Mouse (Mus musculus) hindbrain, embryonic 12.5 days (tissue): ENCODE data around the gene Sp3. TPM values are rescaled to one million over a fixed set of nuclear protein-coding genes. Genes with fewer than 3 reads are reported as not detected.

Experiments used
- ATAC-seq: fragments of 200-750 bp; cut with Nextera tagmentation; 2 replicates; pipeline ENCODE4 v1.8.0; 2017; ENCODE audit warnings: moderate TSS enrichment; ENCODE audit not compliant: low FRiP score
- H3K27ac ChIP-seq: fragments of 300-500 bp; sonication (generic); 2 replicates; pipeline ENCODE4 v1.5.1; 2016; ENCODE audit warnings: mild to moderate bottlenecking
- H3K27me3 ChIP-seq: fragments of 300-500 bp; sonication (generic); 2 replicates; pipeline ENCODE4 v1.6.1; 2016; ENCODE audit warnings: mild to moderate bottlenecking
- H3K36me3 ChIP-seq: fragments of 300-500 bp; sonication (generic); 2 replicates; pipeline ENCODE4 v1.6.1; 2016; ENCODE audit warnings: mild to moderate bottlenecking
- H3K4me1 ChIP-seq: fragments of 300-500 bp; sonication (generic); 2 replicates; pipeline ENCODE4 v1.6.1; 2016
- H3K4me2 ChIP-seq: fragments of 300-500 bp; sonication (generic); replicated peaks from 2 replicates; pipeline ENCODE4 v1.6.1; 2016; ENCODE audit warnings: mild to moderate bottlenecking
- H3K4me3 ChIP-seq: fragments of 300-500 bp; sonication (generic); 2 replicates; pipeline ENCODE4 v1.5.1; 2016; ENCODE audit warnings: mild to moderate bottlenecking
- H3K9ac ChIP-seq: fragments of 300-500 bp; sonication (generic); 2 replicates; pipeline ENCODE4 v1.6.1; 2016; ENCODE audit warnings: mild to moderate bottlenecking, moderate library complexity
- H3K9me3 ChIP-seq: fragments of 300-500 bp; sonication (generic); replicated peaks from 2 replicates; pipeline ENCODE4 v1.6.1; 2016; ENCODE audit warnings: mild to moderate bottlenecking
- WGBS: fragments of 180-500 bp; shearing (Covaris S2); methylation state at CpG from one replicate; pipeline ENCODE4 v1.1.7; 2016; 5-methylcytosine and 5-hydroxymethylcytosine counted together
- polyA plus RNA-seq: library from polyadenylated mRNA; unstranded; fragments of >200 nt; fragmentation: Nextera tagmentation; extraction: Ambion mirVana; gene quantifications from 2 replicates; pipeline ENCODE4 v1.2.1, GENCODE M21; 2016

Gene Sp3
- polyA plus RNA-seq, 1 experiment from 2014 or later, result 66.3 TPM

GRCm38 (mm10) chr2:72985516-72985915 lies 5.3 kb upstream of the Sp3 start:
- Histone ChIP-seq H3K4me3 (no peak overlapping the region), H3K27me3 (no peaks in the 10 kb centered on the region), H3K4me2 (no peak overlapping the region), H3K36me3 (no peaks in the 10 kb centered on the region), H3K4me1 (peaks cover 4% of the 10 kb centered on the region; the same call in 1 of the 2 replicates), H3K9ac (no peak overlapping the region), H3K27ac (no peak overlapping the region), H3K9me3 (no peaks in the 10 kb centered on the region)
- no peak for ATAC-seq
- 39% methylated on average over 1 of the region's 1 CpGs for WGBS

GRCm38 (mm10) chr2:72984806-72985205 lies 4.6 kb upstream of the Sp3 start:
- ATAC-seq, result no peak
- Histone ChIP-seq H3K4me3 (no peak overlapping the region), H3K36me3 (no peaks in the 10 kb centered on the region), H3K27ac (no peak overlapping the region), H3K4me1 (peaks cover 4% of the 10 kb centered on the region; the same call in 1 of the 2 replicates), H3K9ac (no peak overlapping the region), H3K27me3 (no peaks in the 10 kb centered on the region), H3K4me2 (no peak overlapping the region), H3K9me3 (no peaks in the 10 kb centered on the region)
- WGBS, result 77% methylated on average over 4 of the region's 4 CpGs

GRCm38 (mm10) chr2:72983211-72983610 lies 3.0 kb upstream of the Sp3 start:
- peaks cover 4% of the 10 kb centered on the region; the same call in 1 of the 2 replicates for H3K4me1 ChIP-seq
- no peak for ATAC-seq
- no peak overlapping the region for H3K4me3 ChIP-seq
- H3K9ac ChIP-seq, result no peak overlapping the region
- H3K9me3 ChIP-seq, result no peaks in the 10 kb centered on the region
- no peak overlapping the region for H3K4me2 ChIP-seq
- 94% methylated on average over 3 of the region's 3 CpGs for WGBS
- H3K27ac ChIP-seq, result no peak overlapping the region
- no peaks in the 10 kb centered on the region for H3K36me3 ChIP-seq
- no peaks in the 10 kb centered on the region for H3K27me3 ChIP-seq

- H3K4me3 ChIP-seq, result no peak overlapping the region
- no peak for ATAC-seq
- no peak overlapping the region for H3K4me2 ChIP-seq
- no peaks in the 10 kb centered on the region for H3K36me3 ChIP-seq
- no peaks in the 10 kb centered on the region for H3K9me3 ChIP-seq
- peaks cover 9% of the 10 kb centered on the region for H3K4me1 ChIP-seq
- H3K27ac ChIP-seq, result no peak overlapping the region
- H3K27me3 ChIP-seq, result no peaks in the 10 kb centered on the region
- WGBS, result 92% methylated on average over 7 of the region's 7 CpGs
- no peak overlapping the region for H3K9ac ChIP-seq
These were observed 2.0 kb upstream of the Sp3 start for GRCm38 (mm10) chr2:72982110-72982785.

GRCm38 (mm10) chr2:72981441-72982109 lies 1.3 kb upstream of the Sp3 start:
- Histone ChIP-seq H3K9me3 (no peaks in the 10 kb centered on the region), H3K4me1 (peaks cover 14% of the 10 kb centered on the region), H3K4me2 (peak overlapping the region; percentile 48), H3K36me3 (no peaks in the 10 kb centered on the region), H3K9ac (0 out of 2 replicates have a peak overlapping the region, but pooled peaks have one; percentile 100), H3K27ac (peak overlapping the region; percentile 100), H3K4me3 (peak overlapping the region; percentile 98), H3K27me3 (no peaks in the 10 kb centered on the region)
- 77% methylated on average over 9 of the region's 9 CpGs for WGBS
- no peak for ATAC-seq

- whole genome bisulfite sequencing, result 14% methylated on average over 3 of the region's 3 CpGs
- Histone ChIP-seq H3K9me3 (no peaks in the 10 kb centered on the region), H3K4me3 (peak overlapping the region; percentile 98), H3K27me3 (no peaks in the 10 kb centered on the region), H3K27ac (peak overlapping the region; percentile 100), H3K4me2 (peak overlapping the region; percentile 48), H3K9ac (peak overlapping the region; percentile 100), H3K36me3 (no peaks in the 10 kb centered on the region), H3K4me1 (peaks cover 17% of the 10 kb centered on the region)
- ATAC-seq, result no peak
These were observed 802 bp upstream of the Sp3 start for GRCm38 (mm10) chr2:72981075-72981420.

GRCm38 (mm10) chr2:72979659-72980071 lies 581 bp downstream of the Sp3 start:
- Histone ChIP-seq H3K27ac (peak overlapping the region; percentile 100), H3K27me3 (no peaks in the 10 kb centered on the region), H3K4me2 (peak overlapping the region; percentile 63), H3K36me3 (no peaks in the 10 kb centered on the region), H3K9ac (peak overlapping the region; percentile 100), H3K4me1 (peaks cover 24% of the 10 kb centered on the region), H3K4me3 (peak overlapping the region; percentile 98), H3K9me3 (no peaks in the 10 kb centered on the region)
- WGBS, result 0% methylated on average over 16 of the region's 54 CpGs
- ATAC-seq, result peak; percentile 71

GRCm38 (mm10) chr2:72978901-72979658 lies 1.2 kb downstream of the Sp3 start:
- Histone ChIP-seq H3K27me3 (no peaks in the 10 kb centered on the region), H3K9ac (peak overlapping the region; percentile 100), H3K4me3 (peak overlapping the region; percentile 98), H3K27ac (peak overlapping the region; percentile 100), H3K4me2 (peak overlapping the region; percentile 63), H3K9me3 (no peaks in the 10 kb centered on the region), H3K36me3 (no peaks in the 10 kb centered on the region), H3K4me1 (peaks cover 24% of the 10 kb centered on the region)
- peak; percentile 82 for ATAC-seq
- under 1% methylated on average over 49 of the region's 107 CpGs for WGBS

GRCm38 (mm10) chr2:72978473-72978872 lies 1.8 kb downstream of the Sp3 start:
- Histone ChIP-seq H3K27me3 (no peaks in the 10 kb centered on the region), H3K9ac (peak overlapping the region; percentile 100), H3K4me2 (peak overlapping the region; percentile 63), H3K4me1 (peaks cover 28% of the 10 kb centered on the region), H3K36me3 (no peaks in the 10 kb centered on the region), H3K27ac (peak overlapping the region; percentile 100), H3K9me3 (no peaks in the 10 kb centered on the region), H3K4me3 (peak overlapping the region; percentile 98)
- under 1% methylated on average over 34 of the region's 38 CpGs for WGBS
- ATAC-seq, result no peak; the same call in 1 of the 2 replicates

- no peak overlapping the region for H3K4me3 ChIP-seq
These were observed 3.0 kb downstream of the Sp3 start for GRCm38 (mm10) chr2:72977272-72977671.

GRCm38 (mm10) chr2:72976036-72976435 lies 4.2 kb downstream of the Sp3 start:
- Histone ChIP-seq H3K4me1 (peaks cover 23% of the 10 kb centered on the region), H3K27me3 (no peaks in the 10 kb centered on the region), H3K9ac (no peak overlapping the region), H3K27ac (no peak overlapping the region), H3K4me2 (no peak overlapping the region), H3K9me3 (no peaks in the 10 kb centered on the region), H3K4me3 (no peak overlapping the region), H3K36me3 (peaks cover 3% of the 10 kb centered on the region)
- no peak for ATAC-seq

More at GRCm38 (mm10) chr2:72977272-72977671, 3.0 kb downstream of the Sp3 start:
- no peaks in the 10 kb centered on the region for H3K36me3 ChIP-seq
- H3K27ac ChIP-seq, result no peak overlapping the region
- H3K9me3 ChIP-seq, result no peaks in the 10 kb centered on the region
- H3K4me2 ChIP-seq, result peak overlapping the region; percentile 63
- H3K9ac ChIP-seq, result no peak overlapping the region
- no peaks in the 10 kb centered on the region for H3K27me3 ChIP-seq
- peaks cover 28% of the 10 kb centered on the region for H3K4me1 ChIP-seq
- no peak for ATAC-seq
- 70% methylated on average over 1 of the region's 1 CpGs for WGBS

GRCm38 (mm10) chr2:72970831-72971230 lies 9.4 kb downstream of the Sp3 start:
- Histone ChIP-seq H3K36me3 (peaks cover 21% of the 10 kb centered on the region), H3K27me3 (no peaks in the 10 kb centered on the region), H3K27ac (no peak overlapping the region), H3K4me2 (no peak overlapping the region), H3K4me3 (no peak overlapping the region), H3K4me1 (peaks cover 8% of the 10 kb centered on the region), H3K9ac (no peak overlapping the region), H3K9me3 (no peaks in the 10 kb centered on the region)
- ATAC-seq, result no peak
- 92% methylated on average over 6 of the region's 6 CpGs for WGBS
